Mouse (Mus musculus): ENCODE data around the gene Lcat.
"Not testable (repeated sequence)": the region's sequence is repeated elsewhere in the genome, so short reads cannot be mapped to it uniquely, and the experiment has no call there.

The Lcat gene

GRCm38 (mm10) chr8:105943321-105943739 is at the start of gene Lcat:
Lcat (minus strand) TSS chr8:105943382.
- DNase-seq, result no peak

DNA sequence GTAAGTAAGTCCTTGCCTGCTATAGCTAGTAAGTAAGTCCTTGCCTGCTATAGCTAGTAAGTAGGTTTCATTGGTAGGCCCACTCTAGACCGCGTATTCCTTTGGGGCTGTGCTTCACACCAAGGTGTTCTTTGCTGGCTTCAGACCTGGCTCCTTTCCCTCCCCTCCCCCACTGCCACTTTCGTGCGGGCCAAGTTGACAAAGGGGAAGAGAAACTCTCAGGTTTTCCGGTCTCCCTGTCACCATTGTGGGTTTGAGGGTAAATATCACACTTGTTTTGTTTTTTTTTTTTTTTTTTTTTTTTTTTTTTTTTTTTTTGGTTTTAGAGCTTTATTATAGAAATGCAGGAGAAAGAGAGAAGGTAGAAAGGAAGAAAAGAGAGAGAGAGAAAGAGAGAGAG is 49.3 kb upstream of the Lcat start:
- DNase-seq, result no peak

DNA sequence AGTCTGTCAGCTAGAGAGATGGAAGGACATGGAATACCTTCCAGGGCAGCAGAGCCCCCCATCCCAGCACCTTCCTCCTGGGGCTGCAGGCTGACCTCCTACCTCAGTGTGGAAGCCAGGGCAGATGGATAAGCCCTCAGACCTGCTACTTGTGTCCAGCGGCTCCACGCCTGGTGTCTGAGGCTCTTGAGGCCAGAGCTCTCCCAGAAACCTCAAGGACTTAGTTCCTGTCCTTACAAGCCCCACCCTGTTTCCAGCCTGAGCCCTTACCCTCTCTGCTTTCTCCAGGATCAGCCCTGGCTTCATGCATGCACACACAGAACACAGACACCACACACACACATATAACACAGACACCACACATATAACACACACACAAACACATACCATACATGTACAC is 48.4 kb upstream of the Lcat start:
- no peak for DNase-seq

DNA sequence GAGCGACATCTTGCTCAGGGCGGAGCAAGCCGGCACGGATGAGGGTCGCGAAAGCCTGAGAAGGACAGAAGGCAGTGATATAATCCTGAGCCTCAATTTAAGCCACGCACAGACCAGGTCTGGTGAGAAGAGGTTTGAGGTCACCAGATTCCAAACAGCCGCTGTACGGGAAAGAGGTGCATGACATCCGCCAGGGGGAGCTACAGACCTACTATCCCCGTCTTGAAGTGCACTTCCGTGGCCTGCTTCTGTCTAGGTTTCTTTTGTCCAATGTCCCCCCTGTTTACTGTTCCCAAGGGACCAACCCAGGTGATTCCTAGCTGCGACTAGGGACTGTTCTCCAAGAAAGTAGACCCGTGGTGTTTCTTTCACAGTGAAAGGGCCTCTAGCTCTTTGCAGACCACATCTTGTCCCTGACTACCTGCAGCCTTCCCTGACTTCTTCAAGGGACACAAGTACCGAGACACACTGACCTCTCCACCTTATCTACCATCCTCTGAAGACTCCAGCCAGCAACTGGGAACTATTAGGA is 47.7 kb upstream of the Lcat start, which contains the start of gene Dus2:
Gene Dus2, plus strand, starts transcription at position 482 of the 532 bp plus-strand sequence.
- peak; percentile 82 for DNase-seq

GRCm38 (mm10) chr8:105988546-105988945 is 45.4 kb upstream of the Lcat start:
- no peak for DNase-seq

DNA sequence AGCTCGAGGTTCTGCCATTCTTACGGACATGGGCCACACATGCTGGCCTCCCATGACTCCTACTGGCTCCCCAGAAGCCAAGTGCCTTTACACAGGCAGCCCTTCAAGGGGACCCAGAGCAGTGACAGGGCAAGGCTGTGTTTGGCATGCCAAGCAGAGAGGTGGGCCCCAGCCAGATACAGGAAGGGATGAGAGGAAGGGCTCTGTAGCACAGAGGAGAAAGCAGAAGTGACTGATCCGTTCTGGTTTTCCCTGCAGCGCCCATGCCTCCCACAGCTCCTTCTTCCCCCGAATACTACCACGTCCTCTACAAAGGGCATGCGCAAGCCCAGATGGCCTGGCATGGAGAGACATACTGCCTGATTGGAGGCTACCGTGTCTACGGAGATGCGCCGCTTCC is 40.2 kb upstream of the Lcat start:
- not testable (repeated sequence) for DNase-seq

DNA sequence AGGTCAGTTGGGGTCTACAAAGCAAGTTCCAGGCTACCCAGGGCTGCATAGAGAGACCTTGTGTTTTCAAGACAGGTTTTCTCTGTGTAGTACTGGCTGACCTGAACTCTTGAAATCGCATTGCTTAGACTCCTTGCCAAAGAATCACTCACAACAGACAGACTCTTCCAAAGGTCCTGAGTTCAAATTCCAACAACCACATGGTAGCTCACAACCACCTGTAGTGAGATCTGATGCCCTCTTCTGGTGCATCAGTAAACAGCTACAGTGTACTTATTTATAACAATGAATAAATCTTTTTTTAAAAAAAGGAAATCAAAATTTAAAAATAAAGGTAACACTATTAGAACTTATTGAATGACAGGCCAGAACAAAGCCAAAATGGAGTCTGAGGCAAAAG is 38.0 kb upstream of the Lcat start:
- no peak for DNase-seq

DNA sequence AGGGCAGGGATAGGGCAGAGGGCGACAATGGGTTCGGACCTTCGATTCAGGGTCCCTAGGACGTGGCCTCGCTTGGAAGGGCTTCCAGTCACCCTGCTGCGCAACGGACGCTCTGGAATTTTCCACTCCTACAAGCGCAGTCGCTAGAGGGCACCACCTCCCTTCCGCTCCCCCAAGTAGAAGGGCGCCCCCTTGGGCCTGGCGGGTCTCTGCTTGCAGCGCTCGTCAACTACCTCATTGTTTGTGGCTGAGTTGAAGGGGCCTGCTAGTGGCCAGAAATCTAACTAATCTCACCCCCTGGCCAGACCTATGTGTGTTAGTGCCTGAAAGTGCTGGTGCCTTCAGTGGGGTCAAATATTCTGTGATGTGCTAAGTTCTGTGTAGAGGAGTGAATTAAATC is 36.1 kb upstream of the Lcat start, which contains the start of gene Dpep3:
Gene Dpep3, minus strand, starts transcription at position 105 of the 400 bp plus-strand sequence.
- no peak for DNase-seq

- DNase-seq, result no peak
Measured at GRCm38 (mm10) chr8:105975363-105975762, 32.2 kb upstream of the Lcat start.

GRCm38 (mm10) chr8:105971019-105971720 is 28.0 kb upstream of the Lcat start:
- no peak for DNase-seq

DNA sequence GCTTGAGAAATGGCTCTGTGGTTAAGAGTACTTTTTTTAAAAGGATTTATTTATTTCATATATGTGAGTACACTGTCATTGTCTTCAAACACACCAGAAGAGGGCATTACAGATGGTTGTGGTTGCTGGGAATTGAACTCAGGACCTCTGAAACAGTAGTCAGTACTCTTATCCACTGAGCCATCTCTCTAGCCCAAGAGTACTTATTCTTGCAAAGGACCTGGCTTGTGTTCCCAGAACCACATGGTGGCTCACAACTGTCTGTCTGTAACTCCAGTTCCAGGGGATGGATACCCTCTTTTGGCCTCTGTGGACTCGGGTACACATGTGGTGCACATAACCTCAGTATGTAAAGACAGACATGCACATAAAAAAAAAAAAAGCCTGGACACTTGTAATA is 26.2 kb upstream of the Lcat start:
- no peak for DNase-seq

DNA sequence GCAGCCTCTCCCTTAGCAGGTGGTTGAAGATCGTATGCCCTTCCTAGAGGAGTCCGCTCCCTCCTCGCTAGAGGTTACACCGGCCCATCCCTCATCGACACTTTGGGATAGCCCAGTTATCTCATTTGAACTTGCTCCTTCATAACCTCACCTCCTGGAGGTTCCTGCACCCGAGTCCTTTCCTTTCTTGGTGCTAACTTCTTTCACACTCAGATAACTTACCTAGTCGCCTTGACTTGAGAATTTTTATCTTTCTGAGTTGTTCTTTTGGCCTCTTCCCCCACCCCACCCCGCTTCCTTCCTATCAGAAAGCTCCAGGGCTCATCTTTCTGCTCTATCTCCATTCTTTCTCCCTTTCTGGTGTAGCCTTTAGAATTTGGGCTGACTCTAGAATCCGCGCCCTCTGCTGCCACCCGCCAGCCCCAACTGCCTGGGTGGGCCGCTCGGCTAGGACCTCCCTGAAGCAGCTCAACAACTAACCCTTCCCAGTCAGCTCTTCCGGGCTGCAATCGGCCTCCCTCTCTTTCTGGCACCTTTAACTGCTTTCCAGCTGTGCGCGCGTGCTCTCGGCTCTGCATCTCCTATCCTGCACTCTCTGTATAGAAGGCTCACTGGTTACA is 23.6 kb upstream of the Lcat start:
- no peak for DNase-seq

DNA sequence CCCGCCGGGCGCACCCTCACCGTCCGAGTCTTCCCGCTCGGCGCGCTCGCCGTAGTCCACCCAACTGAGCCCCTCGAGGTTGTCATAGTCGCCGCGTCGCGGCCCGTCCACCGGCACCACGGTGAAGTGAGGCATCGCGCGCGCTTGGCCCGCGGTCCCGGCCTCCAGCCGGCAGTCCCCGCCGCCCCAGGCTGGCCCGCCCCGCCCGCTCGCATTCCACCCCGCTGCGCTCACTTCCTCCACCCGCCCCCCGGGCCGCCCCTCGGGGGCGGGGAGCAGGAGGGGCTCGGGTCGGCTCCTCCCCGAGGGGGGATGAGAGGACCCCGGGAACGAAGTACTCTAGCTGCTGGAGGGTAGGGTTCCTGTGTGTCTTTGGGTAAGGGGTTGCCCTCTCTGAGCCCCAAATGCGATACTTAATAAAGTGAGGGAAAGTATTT is 22.7 kb upstream of the Lcat start, which contains the start of gene Slc12a4:
Gene Slc12a4, minus strand, starts transcription at position 193 of the 437 bp plus-strand sequence.
- DNase-seq, result peak; percentile 66

- peak; percentile 25 for DNase-seq
Measured at GRCm38 (mm10) chr8:105965266-105965904, 22.2 kb upstream of the Lcat start.

- DNase-seq, result no peak
Measured at GRCm38 (mm10) chr8:105964506-105965265, 21.5 kb upstream of the Lcat start.

- no peak for DNase-seq
Measured at GRCm38 (mm10) chr8:105961536-105961935, 18.4 kb upstream of the Lcat start.

GRCm38 (mm10) chr8:105961101-105961500 is 17.9 kb upstream of the Lcat start:
- DNase-seq, result no peak

DNA sequence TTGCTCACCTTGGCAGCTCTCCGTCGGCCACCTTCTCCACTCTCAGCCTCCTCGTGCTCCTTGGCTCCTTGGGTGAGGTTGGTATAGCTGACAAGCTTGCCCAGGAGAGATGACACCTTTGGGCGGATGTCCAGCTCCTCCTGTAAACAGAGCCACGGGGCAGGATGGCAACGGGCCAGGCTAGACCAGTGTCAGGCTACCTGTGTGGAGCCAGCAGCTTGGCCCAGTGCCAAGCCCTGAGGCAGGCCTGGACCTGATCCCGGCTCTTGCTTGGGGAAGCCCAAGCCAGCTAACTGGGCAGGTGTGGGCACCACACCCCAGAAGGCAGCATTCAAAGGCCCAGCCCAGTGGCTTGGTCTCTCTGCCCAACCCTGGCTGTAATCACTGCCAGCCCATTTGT is 16.2 kb upstream of the Lcat start:
- DNase-seq, result no peak

DNA sequence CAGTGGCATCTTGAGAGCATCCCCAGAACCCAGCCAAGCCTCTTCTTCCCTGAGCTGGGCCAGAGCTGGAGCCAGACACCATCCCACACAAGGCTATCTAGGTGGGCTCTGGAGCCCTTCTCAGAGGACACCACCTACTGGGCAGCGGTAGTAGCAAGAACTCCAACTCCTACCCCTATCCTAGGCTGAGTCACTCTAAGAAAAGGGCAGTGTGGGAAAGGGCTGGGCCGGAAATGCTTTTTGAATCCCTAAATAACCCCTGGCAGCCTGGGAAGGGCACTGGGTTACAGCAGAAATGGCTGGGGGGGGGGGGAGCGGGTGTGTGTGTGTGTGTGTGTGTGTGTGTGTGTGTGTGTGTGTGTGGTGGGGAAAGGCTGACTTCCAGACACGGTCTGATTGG is 14.6 kb upstream of the Lcat start:
- no peak for DNase-seq

- no peak for DNase-seq
Measured at GRCm38 (mm10) chr8:105956556-105956955, 13.4 kb upstream of the Lcat start.

GRCm38 (mm10) chr8:105951057-105951659 is 8.0 kb upstream of the Lcat start:
- peak; percentile 56 for DNase-seq

GRCm38 (mm10) chr8:105949350-105949749 is 6.2 kb upstream of the Lcat start:
- DNase-seq, result peak; percentile 72

All from right cerebral cortex, postnatal 4 days (tissue).